Mouse (Mus musculus): ENCODE data around the gene Ppia.

DNA sequence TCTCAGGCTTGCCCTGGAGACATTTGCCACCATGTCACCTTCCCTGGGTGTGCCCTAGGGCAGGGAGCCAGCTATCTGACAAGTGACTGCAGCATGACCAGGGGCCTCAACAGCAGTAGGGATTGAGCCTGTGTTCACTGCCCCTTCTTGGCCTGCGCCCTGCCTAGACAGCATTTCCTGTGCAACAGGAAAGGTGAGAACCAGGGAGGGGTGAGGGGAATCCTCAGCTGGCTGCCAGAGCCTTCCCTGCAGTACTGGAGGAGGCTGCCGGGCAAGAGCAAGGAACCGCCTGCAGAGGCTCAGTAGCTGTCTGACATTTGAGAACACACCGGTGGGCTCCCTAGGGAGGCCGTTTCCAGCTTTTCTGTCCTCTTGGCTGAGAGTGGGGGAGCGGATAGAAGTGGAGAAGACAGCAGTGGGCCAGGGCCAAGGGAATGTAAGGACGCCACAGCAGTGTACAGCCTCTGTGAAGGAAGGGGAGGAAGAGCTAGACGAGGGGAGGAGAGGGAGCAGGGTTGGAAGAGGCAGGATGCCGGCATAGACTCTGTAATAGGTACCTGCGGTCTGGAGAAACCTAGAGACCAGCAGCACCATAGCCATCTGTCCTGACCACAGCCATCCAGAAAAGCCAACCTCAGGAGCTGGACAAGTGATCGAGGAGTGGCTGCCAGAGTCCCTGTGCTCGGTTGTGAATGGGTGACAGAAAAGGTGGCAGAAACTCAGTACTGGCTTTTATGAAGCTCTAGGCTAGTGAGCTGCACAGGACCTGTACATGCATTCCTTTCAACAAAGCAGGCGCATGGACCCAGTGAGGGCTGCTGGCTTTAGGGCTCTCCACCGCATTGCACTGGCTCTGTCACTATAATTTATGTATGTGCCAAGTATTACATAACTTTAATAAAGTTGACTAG is 8.7 kb upstream of the Ppia start:
- no peak for TF ChIP-seq CTCF (conservative IDR thresholded peaks at IDR 0.05 in 1 of 2, IDR thresholded peaks at IDR 0.05 in 1 of 2; ENCODE audit: low read depth in 2 of 2, low read length in 2 of 2)
- no peak for TF ChIP-seq MAX (IDR thresholded peaks at IDR 0.05; ENCODE audit: low read length)
- no peak for TF ChIP-seq E2F4 (IDR thresholded peaks at IDR 0.05; ENCODE audit: insufficient replicate concordance, low read depth, low read length)
- peak; percentile 52 for TF ChIP-seq POLR2A (IDR thresholded peaks at IDR 0.05; ENCODE audit: low read depth, low read length)
- no peak for TF ChIP-seq EP300 (IDR thresholded peaks at IDR 0.05; ENCODE audit: low read length)
- TF ChIP-seq TCF12 (IDR thresholded peaks at IDR 0.05; ENCODE audit: low read depth, low read length), result no peak
- TF ChIP-seq ZC3H11A (IDR thresholded peaks at IDR 0.05; ENCODE audit: low read depth, low read length), result no peak
- TF ChIP-seq ELF1 (IDR thresholded peaks at IDR 0.05; ENCODE audit: low read depth, low read length), result no peak
- no peak for TF ChIP-seq MAFK (IDR thresholded peaks at IDR 0.05; ENCODE audit: insufficient replicate concordance, low read length)
